In genomic region chr13:36413276-36413675, GRCm38 (mm10) we compare ENCODE assay signal across 16 mouse cellular contexts.
"Had no signal": no experiment of that assay in that cellular context is flagged by ENCODE, and none has a peak within 500 bp of the region (broad histone marks: within the 10 kb centered on the region; RNA-seq: fewer than 3 reads in every experiment).

No protein-coding gene starts in this region.

- H3K27me3 ChIP-seq: neural tube, embryonic 12.5 days; neural tube, embryonic 13.5 days; neural tube, embryonic 15.5 days; stomach, embryonic 15.5 days had no signal

- H3K36me3 ChIP-seq: neural tube, embryonic 12.5 days; neural tube, embryonic 13.5 days; neural tube, embryonic 15.5 days; stomach, embryonic 15.5 days had no signal

- H3K9me3 ChIP-seq: neural tube, embryonic 12.5 days; neural tube, embryonic 13.5 days; neural tube, embryonic 15.5 days; stomach, embryonic 15.5 days had no signal

- H3K4me1 ChIP-seq: neural tube, embryonic 12.5 days; neural tube, embryonic 13.5 days; neural tube, embryonic 15.5 days; stomach, embryonic 15.5 days had no signal

- H3K27ac ChIP-seq: neural tube, embryonic 12.5 days; neural tube, embryonic 13.5 days; neural tube, embryonic 15.5 days; stomach, embryonic 15.5 days; stomach, postnatal 0 days had no signal

- H3K4me3 ChIP-seq: neural tube, embryonic 12.5 days; neural tube, embryonic 13.5 days; neural tube, embryonic 15.5 days; stomach, embryonic 15.5 days had no signal

- DNase-seq: retina, postnatal 1 day; right cerebral cortex, adult 18-20 months; right cerebral cortex, postnatal 14 days; right cerebral cortex, postnatal 25 days; right cerebral cortex, postnatal 4 days; spleen, adult 18-20 months; thymus, adult 2 months; thymus, postnatal 14 days; thymus, postnatal 25 days; thymus, postnatal 36 days; thymus, postnatal 4 days had no signal
